Mouse (Mus musculus) frontal cortex, postnatal 36 days (tissue): ENCODE data around the gene Kpna4.
"Not testable (repeated sequence)": the region's sequence is repeated elsewhere in the genome, so short reads cannot be mapped to it uniquely, and the experiment has no call there.

Source experiments
- DNase-seq, 2 experiments: peaks; one replicate each; pipeline ENCODE4 v3.0.0; 2022; ENCODE audit warnings: low spot score in 2 of 2

Gene Kpna4

GRCm38 (mm10) chr3:69109079-69109478 lies 17.8 kb downstream of the Kpna4 start:
- no peak for DNase-seq

DNA sequence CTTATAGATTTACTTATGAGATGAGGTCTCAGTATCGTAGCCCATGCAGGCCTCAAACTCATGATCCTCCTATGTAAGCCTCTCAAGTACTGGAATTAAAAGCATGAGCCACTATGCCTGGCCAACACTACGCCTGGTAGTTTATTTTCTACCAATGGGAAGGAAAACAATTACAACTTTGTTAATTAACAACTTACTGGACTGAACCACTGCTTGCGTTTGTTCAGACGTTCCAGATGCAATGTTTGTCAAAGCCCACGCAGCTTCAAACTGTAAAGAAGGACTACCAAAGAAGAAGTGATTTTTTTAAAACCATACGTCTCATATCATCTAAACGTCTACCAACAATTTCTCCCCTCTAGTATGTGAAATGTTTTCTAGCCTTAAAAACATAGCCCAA lies 32.5 kb downstream of the Kpna4 start:
- DNase-seq = no peak

GRCm38 (mm10) chr3:69064005-69064404 lies 62.9 kb downstream of the Kpna4 start:
- no peak for DNase-seq

DNA sequence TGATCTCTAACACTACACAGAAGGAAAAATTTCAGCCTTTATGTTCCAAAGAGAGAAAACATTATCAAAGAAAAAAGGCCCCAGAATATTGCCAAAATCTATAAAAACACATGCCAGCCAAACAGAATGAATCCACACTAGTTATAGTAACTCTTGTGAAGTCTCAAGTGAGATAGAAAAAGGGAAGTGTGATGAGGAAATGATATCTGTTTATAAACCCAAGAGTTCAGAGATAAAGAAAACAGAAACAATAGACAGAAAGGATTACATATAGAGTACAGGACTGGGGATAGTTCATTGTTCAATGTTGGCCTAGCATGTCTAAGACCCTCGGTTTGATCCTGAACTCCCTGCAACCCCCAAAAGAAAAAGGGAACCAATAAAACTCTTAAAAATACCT lies 64.1 kb downstream of the Kpna4 start:
- DNase-seq = no peak

DNA sequence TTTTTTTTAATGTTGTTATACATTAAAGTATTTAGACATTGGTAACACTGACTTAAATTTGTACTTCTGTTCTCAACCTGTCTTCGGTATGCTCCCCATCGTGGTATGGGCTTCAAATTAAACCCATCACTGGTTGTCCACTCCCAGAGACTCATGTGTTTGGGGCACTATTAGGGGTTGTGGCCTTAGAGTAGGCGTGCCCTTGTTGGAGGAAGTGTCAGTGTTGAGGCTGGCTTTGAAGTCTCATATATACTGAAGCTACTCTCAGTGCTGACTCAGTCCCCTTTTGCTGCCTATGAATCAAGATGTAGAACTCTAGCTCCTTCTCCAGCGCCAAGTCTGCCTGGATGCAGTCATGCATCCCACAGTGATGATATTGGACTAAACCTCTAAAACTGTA lies 66.2 kb downstream of the Kpna4 start:
- DNase-seq = no peak

GRCm38 (mm10) chr3:69055871-69056270 lies 71.0 kb downstream of the Kpna4 start:
- DNase-seq = no peak

- DNase-seq = no peak
Observed at GRCm38 (mm10) chr3:69054760-69055432, 72.0 kb downstream of the Kpna4 start.

DNA sequence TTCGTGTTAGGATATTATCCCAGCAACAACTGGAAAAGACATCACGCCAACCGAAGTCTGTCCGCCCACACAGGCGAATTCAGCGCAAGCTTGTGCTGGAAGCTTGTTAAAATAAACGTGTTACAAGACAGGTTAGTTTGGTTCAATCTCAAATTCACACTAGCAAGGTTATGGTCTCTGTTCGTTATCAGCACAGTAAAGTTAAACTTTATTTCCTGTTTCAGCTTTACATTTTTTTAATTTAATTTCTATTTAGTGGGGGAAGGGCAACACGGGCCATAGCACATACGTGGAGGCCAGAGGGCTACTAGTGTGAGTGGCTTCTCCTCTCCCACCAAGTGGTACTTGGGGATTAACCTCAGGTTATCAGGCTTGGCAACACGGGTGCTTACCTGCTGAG lies 75.0 kb downstream of the Kpna4 start:
- no peak for DNase-seq

GRCm38 (mm10) chr3:69049011-69049410 lies 77.9 kb downstream of the Kpna4 start:
- no peak for DNase-seq

GRCm38 (mm10) chr3:69047684-69048083 lies 79.2 kb downstream of the Kpna4 start:
- DNase-seq = no peak

DNA sequence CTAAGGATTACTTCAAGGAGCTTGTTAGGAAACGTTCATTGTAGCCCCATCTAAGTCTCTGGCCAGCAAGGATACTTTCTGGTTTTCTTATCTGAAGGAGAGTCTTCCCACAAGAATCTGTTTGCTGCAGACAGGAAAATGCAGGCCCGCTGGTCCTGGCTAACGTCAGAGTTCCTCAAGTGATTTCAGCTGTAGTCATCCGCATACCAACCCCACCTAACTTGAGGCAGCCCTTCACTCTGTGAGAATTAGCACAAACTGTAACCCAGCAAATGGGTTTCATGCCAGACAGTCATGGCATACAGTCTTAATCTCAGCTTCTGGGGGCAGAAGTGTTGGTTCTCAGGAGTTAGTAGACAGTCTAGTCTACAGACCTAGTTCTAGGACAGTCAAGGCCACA lies 80.4 kb downstream of the Kpna4 start:
- no peak for DNase-seq

DNA sequence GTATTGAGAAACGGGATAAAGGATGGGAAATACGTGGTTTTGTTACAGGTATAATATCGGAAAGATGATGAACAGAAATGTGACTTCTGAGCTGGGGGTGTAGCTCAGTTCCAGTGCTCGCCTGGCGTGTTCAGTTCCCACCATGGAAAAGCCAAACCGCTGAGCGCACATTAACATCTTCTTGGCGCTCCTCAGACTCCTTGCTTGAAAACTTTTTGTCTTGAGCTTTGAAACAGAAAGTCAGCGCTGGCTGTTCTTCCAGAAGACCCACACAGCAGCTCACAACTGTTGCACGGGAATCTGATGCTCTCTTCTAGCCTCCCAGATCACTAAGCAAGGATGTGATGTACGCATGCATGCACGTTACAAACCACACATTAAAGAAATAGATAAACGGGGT lies 81.2 kb downstream of the Kpna4 start:
- no peak for DNase-seq

DNA sequence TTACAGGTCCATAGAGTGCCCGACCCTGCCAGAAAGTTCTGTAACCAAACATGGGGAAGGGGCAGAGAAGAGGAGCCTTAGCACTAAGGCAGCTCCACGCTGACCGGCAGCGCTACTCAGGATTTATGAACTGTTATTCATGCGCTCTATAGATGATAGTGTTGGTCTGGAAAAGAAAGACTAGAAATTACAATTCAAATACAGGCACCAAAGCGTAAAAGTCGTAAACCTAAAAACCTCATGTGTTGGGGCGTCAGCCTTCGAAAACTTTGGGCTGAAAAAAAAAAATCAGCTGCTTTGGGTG lies 81.6 kb downstream of the Kpna4 start:
- no peak for DNase-seq

GRCm38 (mm10) chr3:69044645-69045399 lies 82.1 kb downstream of the Kpna4 start, which contains the start of gene Trim59:
Gene Trim59, minus strand, starts transcription at chr3:69044755.
- peak; percentile 84 to 88 for DNase-seq

DNA sequence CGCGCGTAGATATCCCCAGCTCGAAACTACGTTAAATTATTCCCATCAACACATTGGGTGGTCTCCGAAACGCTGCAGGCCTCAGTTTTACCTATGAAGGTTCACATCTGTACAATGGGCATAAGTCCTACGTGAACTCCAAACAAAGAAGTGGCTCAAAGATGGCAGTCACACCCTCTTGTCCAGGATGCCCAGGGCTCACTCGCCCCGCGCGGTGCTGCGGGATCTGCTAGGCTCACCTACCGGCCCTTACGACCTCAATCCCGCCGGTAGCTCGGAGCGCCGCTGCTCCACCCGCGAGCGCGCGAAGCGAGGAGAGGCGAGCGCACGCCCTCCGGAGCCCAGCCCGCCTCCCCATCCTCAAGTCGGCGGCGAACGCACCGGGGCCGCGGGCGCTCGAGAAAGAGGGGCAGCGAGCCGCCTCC lies 82.7 kb downstream of the Kpna4 start:
- peak in 1 of 2 experiments; percentile 24 for DNase-seq

DNA sequence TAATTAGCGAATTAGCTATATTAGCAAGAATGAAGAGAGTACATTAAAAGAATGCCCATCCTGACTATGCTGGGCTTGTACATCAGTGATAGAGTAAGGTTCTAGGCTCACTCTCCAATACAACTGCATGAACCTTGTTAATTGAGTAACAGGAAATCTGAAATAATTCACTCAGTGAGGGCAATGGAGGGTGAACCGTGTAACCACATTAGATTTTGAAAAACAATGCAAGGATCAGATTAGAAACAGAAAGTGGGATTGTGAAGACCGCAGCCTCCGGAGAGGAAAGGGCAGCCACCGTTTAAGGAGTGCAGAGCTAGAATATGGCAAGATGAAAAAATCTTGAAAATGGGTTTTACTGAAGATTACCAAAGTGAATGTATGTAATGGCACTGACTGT lies 85.6 kb downstream of the Kpna4 start:
- no peak for DNase-seq

DNA sequence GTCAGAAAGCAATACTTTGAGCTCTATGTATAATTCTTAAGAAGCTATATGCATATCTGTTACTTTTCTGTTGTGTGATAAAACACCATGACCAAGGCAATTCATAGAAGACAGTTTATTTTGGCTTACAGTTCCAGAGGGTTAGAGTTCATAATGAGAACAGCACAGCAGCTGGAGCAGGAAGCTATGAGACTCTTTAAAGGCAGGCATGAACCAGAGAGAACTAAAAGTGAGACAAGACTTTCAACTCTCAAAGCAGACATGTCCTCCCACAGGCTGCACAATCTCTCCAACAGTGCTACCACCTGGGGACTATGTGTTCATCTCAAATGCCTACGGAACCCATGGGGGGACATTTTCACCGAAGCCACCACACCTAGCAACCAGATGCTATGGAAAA lies 86.8 kb downstream of the Kpna4 start:
- no peak for DNase-seq

DNA sequence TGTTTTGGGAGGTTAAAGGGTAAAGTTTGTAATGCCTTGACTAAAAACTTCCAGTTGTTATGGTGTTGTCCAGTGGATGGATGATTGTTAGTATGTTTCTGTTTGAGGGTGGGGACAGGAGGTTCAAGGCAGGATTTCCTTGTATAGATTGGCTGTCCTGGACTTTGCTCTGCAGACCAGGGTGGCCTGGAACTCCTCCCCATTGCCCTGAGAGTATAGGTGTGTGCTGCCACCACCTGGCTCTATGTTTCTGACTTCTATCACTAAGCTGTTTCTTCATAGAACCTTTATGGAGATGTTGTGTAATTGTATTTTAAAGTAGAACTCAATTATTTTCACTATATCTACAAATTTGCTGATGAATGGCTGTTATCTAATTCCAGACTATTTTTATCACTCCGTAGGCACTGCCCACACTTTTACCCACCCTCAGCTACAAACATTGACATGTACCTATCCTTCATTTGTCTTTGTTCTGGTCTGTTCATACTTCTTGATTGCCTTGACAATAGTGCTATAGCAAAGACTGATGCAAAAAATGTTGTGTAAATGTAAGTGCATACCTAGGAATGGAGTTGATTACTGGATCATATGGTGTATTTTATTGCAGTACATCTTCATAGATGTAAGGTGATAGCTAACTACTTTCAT lies 100.7 kb downstream of the Kpna4 start:
- DNase-seq = no peak

DNA sequence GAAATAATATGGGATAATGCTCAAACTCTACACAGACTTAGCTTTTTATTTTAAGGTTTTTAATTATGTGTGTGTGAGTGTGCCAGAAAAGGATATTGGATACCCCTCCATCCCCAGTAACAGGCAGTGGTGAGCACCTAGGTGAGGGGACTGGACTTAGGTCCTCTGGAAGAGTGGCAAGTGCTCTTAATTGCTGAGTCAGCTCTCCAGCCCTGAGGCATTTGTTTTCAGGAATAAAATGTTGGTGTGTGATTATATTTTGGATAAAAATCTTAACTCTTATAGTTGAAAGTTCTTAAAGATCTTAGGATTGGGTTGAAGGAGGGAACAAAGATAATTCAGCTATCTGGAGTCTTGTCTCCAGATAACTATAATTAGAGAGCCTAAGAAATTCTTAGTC lies 106.1 kb downstream of the Kpna4 start:
- no peak for DNase-seq

DNA sequence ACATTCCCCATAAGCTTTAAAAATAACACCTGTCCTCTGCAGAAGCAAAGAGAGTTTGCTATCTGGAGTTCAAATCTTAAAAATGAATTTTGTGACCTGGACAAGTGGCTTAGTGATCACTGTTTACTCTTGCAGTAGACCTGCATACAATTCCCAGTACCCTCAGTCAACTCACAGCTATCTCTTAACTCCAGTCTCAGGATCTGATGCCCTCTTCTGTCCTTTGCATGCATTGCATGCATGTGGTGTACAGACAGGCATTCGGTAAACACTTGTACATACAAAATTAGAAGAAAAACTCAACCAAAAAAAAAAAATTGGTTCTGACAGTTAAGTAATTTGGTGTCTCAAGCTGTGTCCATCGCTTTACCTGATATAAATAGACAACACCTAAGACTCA lies 106.6 kb downstream of the Kpna4 start:
- DNase-seq = no peak

GRCm38 (mm10) chr3:69018635-69019034 lies 108.3 kb downstream of the Kpna4 start:
- not testable (repeated sequence) for DNase-seq

DNA sequence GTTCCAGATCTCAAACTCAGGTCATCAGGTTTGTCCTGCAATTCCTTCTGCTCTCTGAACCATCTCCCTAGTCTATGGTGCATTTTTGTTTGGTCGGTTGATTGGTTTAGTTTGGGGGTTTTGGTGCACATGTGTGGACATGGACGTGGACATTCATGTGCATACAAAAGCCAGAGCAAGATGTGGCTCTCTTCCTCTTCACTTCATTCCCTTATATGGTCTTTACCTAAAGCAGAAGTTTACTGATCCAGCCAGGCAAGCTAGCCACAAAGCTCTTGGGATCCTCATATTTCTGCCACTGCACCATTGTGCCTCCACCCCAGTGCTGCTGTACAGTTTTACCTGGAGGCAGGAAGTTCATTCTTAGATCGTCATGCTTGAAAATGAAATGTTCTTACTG lies 109.7 kb downstream of the Kpna4 start:
- no peak for DNase-seq
